Mouse (Mus musculus) c-Kit-positive CD71-positive TER-119-negative erythroid progenitor cells, embryonic 14.5 days (primary cell): ENCODE results near the gene Tecr.

Source experiments
- DNase-seq: peaks from one replicate; pipeline ENCODE4 v3.0.0-alpha.2; 2013; ENCODE audit warnings: low read depth

Tecr gene

GRCm38 (mm10) chr8:83563246-83563645 is 44.5 kb downstream of the Tecr start:
- DNase-seq = no peak

GRCm38 (mm10) chr8:83562669-83563068 is 45.1 kb downstream of the Tecr start:
- no peak for DNase-seq

- DNase-seq = no peak
These were observed 72.0 kb downstream of the Tecr start, which contains the start of gene Olfr370 for GRCm38 (mm10) chr8:83535736-83536135. Gene Olfr370 (plus strand): TSS chr8:83535780.

GRCm38 (mm10) chr8:83534802-83535201 is 73.0 kb downstream of the Tecr start:
- DNase-seq = no peak
